Mouse (Mus musculus): ENCODE measurements around the gene Slc35e2. TPM values are rescaled to one million over a fixed set of nuclear protein-coding genes. Genes with fewer than 3 reads are reported as not detected.
"Not testable (repeated sequence)": the region's sequence is repeated elsewhere in the genome, so short reads cannot be mapped to it uniquely, and the experiment has no call there.

Slc35e2 gene
- total and polyA plus RNA-seq, 3 experiments: 29.6 to 35.9 (median 33.6) TPM

GRCm38 (mm10) chr4:155624338-155625291, 23.4 kb downstream of the Slc35e2 start, which contains the start of gene Cdk11b:
Gene Cdk11b (plus strand): TSS chr4:155624854.
- DNase-seq: peak; percentile 96

- DNase-seq: no peak
Measured at GRCm38 (mm10) chr4:155630267-155630666, 29.1 kb downstream of the Slc35e2 start.

- no peak for DNase-seq
Measured at GRCm38 (mm10) chr4:155635766-155636499, 34.7 kb downstream of the Slc35e2 start.

- DNase-seq: no peak
Measured at GRCm38 (mm10) chr4:155643531-155643930, 42.3 kb downstream of the Slc35e2 start.

GRCm38 (mm10) chr4:155645308-155645707, 44.1 kb downstream of the Slc35e2 start, which contains the start of gene Gm10563:
Gene Gm10563 (minus strand): TSS chr4:155645408.
- DNase-seq: not testable (repeated sequence)

GRCm38 (mm10) chr4:155645721-155646120, 44.5 kb downstream of the Slc35e2 start:
- DNase-seq: no peak

- no peak for DNase-seq
Measured at GRCm38 (mm10) chr4:155649355-155649754, 48.1 kb downstream of the Slc35e2 start.

GRCm38 (mm10) chr4:155651553-155652269, 50.5 kb downstream of the Slc35e2 start:
- no peak for DNase-seq

DNA sequence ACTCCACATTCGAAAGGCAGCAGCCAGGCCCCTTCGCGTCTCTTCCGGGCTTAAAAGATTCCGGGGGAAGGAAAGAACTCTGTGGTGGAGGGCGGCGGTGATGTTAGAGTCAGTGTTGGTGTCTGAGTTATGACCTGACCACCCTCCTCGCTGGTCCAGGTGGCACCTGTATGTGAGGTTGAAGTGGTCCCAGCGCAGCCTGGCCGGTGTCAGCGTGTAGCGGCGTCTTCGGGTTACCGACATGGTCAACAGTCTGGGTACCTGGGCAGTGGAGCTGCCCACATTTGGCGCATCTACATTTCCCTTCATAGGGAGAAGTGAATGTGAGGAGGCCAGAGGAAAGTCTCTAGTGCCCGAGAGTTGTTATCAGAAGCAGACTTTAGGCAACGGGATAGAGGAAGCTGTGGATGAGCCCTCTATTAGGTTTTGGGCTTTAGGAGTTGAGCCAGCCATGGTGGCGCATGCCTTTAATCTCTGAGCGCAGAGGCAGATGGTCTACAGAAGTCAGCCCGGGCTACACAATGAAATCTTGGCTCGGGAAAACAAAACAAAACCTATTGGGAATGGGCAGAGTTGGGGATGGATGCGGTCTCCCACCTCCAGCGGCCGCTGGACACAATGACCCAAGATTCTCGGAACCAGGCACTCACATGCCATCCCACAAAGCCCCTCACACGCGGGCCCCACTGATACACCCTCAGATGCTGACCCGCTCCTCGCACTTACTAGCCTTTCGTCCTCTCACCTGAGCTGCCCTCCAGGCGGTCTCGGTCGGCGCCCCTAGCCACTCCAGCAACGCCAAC, 51.3 kb downstream of the Slc35e2 start:
- DNase-seq: no peak

DNA sequence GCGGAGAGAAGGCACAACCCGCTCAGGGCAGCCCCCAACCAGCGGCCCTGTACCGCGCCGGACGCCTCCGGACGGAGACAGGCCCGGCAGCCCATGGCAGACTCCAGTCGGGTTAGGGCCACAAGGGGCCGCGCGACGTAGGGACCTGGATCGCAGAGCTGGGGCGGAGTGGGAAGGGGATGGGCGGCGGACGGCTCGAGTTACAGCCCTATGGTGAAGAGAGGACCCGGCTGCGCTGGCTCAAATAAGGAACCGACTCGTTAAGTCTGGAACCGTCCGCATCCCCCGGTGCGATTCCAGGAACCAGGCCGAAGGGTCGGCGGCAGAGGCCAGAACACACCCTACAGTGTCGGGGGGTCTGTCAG, 51.9 kb downstream of the Slc35e2 start, which contains the start of gene Mmp23:
TSS of gene Mmp23 (minus strand) at position 299 of the 365 bp plus-strand sequence.
- peak; percentile 40 for DNase-seq

DNA sequence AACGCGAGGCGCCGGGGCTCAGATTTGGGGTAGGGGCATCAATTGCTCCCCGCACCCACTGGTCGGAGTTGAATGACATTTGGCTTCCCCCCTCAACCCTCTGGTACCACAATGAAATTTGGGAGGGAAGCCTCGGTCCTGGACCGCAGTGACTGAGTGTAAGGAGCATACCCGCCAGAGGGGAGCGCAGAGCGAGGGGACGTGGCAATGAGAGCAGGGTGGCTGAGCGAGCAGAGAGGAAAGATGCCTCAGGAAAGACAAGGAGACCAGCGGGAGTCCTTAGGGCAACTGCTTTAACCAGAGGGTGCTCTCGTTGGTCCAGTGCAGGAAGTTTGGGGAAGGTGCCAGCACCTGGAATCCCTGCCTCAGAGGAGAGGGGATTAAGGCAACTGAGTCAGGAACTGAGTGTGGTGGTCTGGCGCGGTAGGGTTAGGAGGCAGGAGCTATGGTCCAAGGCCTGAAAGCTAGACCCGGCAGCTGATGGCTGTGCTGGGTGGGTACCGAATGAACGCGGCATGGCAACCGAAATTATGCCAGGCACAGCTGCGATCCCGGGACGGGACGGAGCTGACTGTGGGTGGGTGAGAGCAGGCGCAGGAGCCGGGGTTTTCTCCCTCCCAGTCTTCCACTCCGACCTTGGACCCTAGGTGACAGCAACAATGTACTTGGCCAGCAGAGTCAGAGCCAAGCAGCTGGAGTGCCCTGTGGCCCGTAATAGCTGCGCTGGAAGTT, 52.4 kb downstream of the Slc35e2 start:
- peak; percentile 34 for DNase-seq

DNA sequence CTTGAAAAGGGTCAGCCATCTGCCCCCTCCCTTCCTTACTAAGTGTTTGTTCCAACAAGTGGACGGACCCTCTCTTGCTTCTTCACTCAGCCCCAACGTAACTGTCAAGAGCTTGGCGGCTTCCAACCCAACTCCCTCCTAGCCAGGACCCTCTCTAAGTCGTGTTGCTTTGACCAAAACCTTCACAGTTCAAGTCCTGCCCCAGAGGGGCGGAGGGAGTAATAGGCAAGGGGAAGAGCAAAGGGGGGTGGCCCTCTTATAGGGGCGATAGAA, 52.9 kb downstream of the Slc35e2 start:
- no peak for DNase-seq

GRCm38 (mm10) chr4:155654456-155655298, 53.5 kb downstream of the Slc35e2 start:
- peak; percentile 49 for DNase-seq

- no peak for DNase-seq
Measured at GRCm38 (mm10) chr4:155656214-155656751, 55.1 kb downstream of the Slc35e2 start.

- DNase-seq: no peak
Measured at GRCm38 (mm10) chr4:155658961-155659360, 57.7 kb downstream of the Slc35e2 start.

GRCm38 (mm10) chr4:155660641-155661040, 59.4 kb downstream of the Slc35e2 start:
- DNase-seq: peak; percentile 55

DNA sequence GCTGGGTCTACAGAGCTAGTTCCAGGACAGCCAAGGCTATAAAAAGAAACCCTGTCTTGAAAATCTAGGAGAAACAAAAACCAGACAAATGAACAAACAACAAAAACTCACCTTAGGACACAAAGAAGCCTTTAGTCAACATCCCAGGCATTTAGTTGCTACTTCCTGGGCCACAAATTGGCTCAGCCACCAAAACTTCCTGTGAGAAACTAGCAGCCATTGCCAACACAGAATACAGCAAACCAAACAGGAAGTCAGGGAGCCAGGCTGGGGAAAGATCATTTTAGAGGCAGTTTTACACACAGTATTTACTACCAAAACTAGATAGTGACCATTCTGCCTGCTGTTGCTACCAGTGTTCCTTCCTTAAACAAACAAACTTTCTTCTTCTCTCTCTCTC, 65.7 kb downstream of the Slc35e2 start:
- no peak for DNase-seq

GRCm38 (mm10) chr4:155668689-155669597, 67.7 kb downstream of the Slc35e2 start, which contains the start of gene Mib2:
Gene Mib2 (minus strand): TSS chr4:155669198.
- peak; percentile 97 for DNase-seq
